Mouse (Mus musculus) lung, embryonic 14.5 days (tissue): Measurements from ENCODE around the gene Cntnap5b. TPM values are rescaled to one million over a fixed set of nuclear protein-coding genes. Genes with fewer than 3 reads are reported as not detected.

Experiments used
- ATAC-seq: fragments of 200-750 bp; cut with Nextera tagmentation; 2 replicates; pipeline ENCODE4 v1.8.0; 2017; ENCODE audit warnings: mild to moderate bottlenecking, moderate TSS enrichment, moderate library complexity; ENCODE audit not compliant: insufficient read depth
- DNase-seq: peaks from one replicate; pipeline ENCODE4 v3.0.0-alpha.2; 2015
- H3K27ac ChIP-seq: fragments of 300-500 bp; sonication (generic); 2 replicates; pipeline ENCODE4 v1.5.1; 2014; ENCODE audit warnings: low read depth, mild to moderate bottlenecking, moderate library complexity
- H3K27me3 ChIP-seq: fragments of 300-500 bp; sonication (generic); 2 replicates; pipeline ENCODE4 v1.6.1; 2014; ENCODE audit warnings: low read length, control low read depth; ENCODE audit not compliant: insufficient read depth
- H3K36me3 ChIP-seq: fragments of 300-500 bp; sonication (generic); 2 replicates; pipeline ENCODE4 v1.6.1; 2014; ENCODE audit warnings: control low read depth; ENCODE audit not compliant: insufficient read depth
- H3K4me1 ChIP-seq: fragments of 300-500 bp; sonication (generic); 2 replicates; pipeline ENCODE4 v1.6.1; 2014; ENCODE audit warnings: antibody characterized with exemption, control low read depth; ENCODE audit not compliant: insufficient read depth
- H3K4me2 ChIP-seq: fragments of 300-500 bp; sonication (generic); 2 replicates; pipeline ENCODE4 v1.6.1; 2014; ENCODE audit warnings: mild to moderate bottlenecking
- H3K4me3 ChIP-seq: fragments of 300-500 bp; sonication (generic); 2 replicates; pipeline ENCODE4 v1.5.1; 2014; ENCODE audit warnings: low read depth, low read length
- H3K9ac ChIP-seq: fragments of 300-500 bp; sonication (generic); 2 replicates; pipeline ENCODE4 v1.6.1; 2014
- H3K9me3 ChIP-seq: fragments of 300-500 bp; sonication (generic); 2 replicates; pipeline ENCODE4 v1.6.1; 2016; ENCODE audit warnings: low read depth, low read length, control low read depth
- CTCF ChIP-seq: IDR thresholded peaks from 2 replicates; pipeline ENCODE4 v1.5.1; 2016; ENCODE audit warnings: antibody characterized with exemption, low read depth
- WGBS: fragments of 180-500 bp; shearing (Covaris S2); extraction: QIAGEN DNeasy Blood & Tissue Kit; methylation state at CpG from one replicate; pipeline ENCODE4 v1.1.7; 2014; 5-methylcytosine and 5-hydroxymethylcytosine counted together
- polyA plus RNA-seq: library from polyadenylated mRNA; unstranded; fragments of >200 nt; fragmentation: Nextera tagmentation; extraction: Ambion mirVana; gene quantifications from 2 replicates; pipeline ENCODE4 v1.2.1, GENCODE M21; 2014

Gene Cntnap5b
- not detected in 2 replicates for polyA plus RNA-seq

DNA sequence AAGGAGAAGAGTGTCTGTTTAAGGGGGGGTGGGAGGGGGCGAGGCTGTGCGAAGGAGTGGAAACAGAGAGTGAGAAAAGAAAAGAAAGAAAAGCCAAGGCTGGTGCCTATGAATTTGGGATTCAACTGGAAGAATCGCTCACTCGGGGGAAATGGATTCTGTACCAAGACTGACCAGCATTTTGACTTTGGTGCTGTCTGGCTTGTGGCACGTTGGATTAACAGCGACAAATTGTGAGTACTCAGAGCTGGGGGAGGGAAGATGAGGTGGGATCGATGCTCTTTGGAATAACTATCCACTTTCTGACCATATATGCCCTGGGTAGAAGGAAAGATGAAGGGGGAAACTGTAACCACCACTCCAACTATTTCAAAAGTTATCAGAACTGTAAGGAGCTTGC, at the start of gene Cntnap5b:
Gene Cntnap5b (plus strand): TSS at position 152 of the 400 bp plus-strand sequence.
- WGBS, result 25% methylated on average over 7 of the region's 7 CpGs
- Histone ChIP-seq H3K9me3 (no peaks in the 10 kb centered on the region), H3K9ac (no peak within 1 kb of the TSS), H3K36me3 (no peaks in the 10 kb centered on the region), H3K4me1 (no peaks in the 10 kb centered on the region), H3K27me3 (no peaks in the 10 kb centered on the region), H3K4me3 (no peak within 1 kb of the TSS), H3K27ac (no peak within 1 kb of the TSS), H3K4me2 (no peak within 1 kb of the TSS)
- ATAC-seq (peak; percentile 11; the same call in 1 of the 2 replicates), DNase-seq (no peak)
- TF ChIP-seq CTCF, result no peak

DNA sequence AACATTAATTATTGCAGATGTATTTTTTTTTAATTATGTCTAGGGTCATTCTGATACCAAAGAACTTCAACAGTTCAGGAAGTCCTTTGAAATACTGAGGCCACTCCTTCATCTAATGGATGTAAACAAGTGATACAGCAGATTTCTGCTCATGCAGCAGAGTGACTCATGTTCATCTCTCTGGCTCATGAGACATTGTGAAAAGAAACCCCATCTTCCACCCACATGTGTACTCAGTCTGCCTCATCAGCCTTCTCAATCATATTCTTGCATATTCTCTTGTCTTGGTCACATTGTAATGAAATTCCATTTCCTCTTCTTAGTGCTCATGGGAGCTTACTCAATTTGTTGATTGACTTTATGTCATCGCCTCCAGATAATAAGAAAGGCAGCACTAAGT, 12.6 kb upstream of the Cntnap5b start:
- no peak for TF ChIP-seq CTCF
- H3K4me3 ChIP-seq, result no peak overlapping the region
- H3K9me3 ChIP-seq, result no peaks in the 10 kb centered on the region
- no peaks in the 10 kb centered on the region for H3K4me1 ChIP-seq
- no peak overlapping the region for H3K4me2 ChIP-seq
- H3K27me3 ChIP-seq, result no peaks in the 10 kb centered on the region
- DNase-seq (no peak), ATAC-seq (no peak)
- WGBS, result 91% methylated on average over 1 of the region's 1 CpGs
- H3K9ac ChIP-seq, result no peak overlapping the region
- no peak overlapping the region for H3K27ac ChIP-seq
- no peaks in the 10 kb centered on the region for H3K36me3 ChIP-seq

DNA sequence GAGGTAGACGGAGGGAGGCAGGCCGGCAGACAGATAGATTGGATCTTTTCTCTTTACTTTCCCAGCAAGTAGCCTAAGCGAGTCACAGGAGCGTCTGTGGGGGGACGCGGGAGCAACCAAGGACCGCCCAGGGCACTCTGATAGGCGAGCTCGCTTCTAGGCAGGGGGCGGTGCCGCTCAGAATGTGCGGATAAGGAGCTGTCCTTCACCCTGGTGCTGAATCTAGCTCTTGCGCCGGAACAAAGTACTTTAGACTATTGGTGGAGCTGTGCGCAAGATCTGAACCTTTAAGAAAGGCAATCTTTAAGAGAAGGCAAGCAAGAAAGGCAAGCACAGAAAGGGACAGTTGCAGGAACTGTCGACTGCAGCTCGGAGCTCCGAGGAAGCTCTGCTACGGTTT, 382 bp upstream of the Cntnap5b start:
- no peaks in the 10 kb centered on the region for H3K36me3 ChIP-seq
- ATAC-seq (peak; percentile 95), DNase-seq (peak; percentile 93)
- no peaks in the 10 kb centered on the region for H3K9me3 ChIP-seq
- H3K27me3 ChIP-seq, result no peaks in the 10 kb centered on the region
- under 1% methylated on average over 19 of the region's 19 CpGs for WGBS
- peak; percentile 29 for TF ChIP-seq CTCF
- no peak overlapping the region for H3K4me3 ChIP-seq
- no peak overlapping the region for H3K27ac ChIP-seq
- H3K9ac ChIP-seq, result no peak overlapping the region
- H3K4me2 ChIP-seq, result no peak overlapping the region
- no peaks in the 10 kb centered on the region for H3K4me1 ChIP-seq

DNA sequence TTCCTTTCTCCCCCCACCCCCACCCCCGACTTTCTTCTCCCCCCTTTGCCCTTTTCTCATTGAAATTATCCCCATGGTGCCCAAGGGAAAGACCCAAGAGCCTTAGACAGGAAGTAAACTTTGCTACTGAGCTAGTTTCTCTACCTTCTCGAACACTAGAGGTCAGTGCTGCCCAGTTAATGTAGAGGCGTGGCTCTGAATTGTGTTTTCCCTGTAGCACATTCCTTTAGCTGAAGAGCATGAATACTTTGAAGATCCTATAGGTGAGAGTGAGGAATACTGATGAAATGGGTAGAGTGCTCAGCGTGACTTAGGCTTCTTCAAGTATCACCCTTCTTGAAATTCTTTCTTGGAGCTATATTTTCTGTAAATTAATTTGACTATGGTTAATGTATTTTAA, 1.6 kb downstream of the Cntnap5b start:
- Histone ChIP-seq H3K9me3 (no peaks in the 10 kb centered on the region), H3K4me3 (no peak overlapping the region), H3K4me1 (no peaks in the 10 kb centered on the region), H3K9ac (no peak overlapping the region), H3K36me3 (no peaks in the 10 kb centered on the region), H3K27me3 (no peaks in the 10 kb centered on the region), H3K4me2 (no peak overlapping the region), H3K27ac (no peak overlapping the region)
- ATAC-seq, result no peak
- DNase-seq, result peak; percentile 55
- TF ChIP-seq CTCF, result peak; percentile 34; the same call in 1 of the 2 replicates
- WGBS, result 4% methylated on average over 4 of the region's 4 CpGs

DNA sequence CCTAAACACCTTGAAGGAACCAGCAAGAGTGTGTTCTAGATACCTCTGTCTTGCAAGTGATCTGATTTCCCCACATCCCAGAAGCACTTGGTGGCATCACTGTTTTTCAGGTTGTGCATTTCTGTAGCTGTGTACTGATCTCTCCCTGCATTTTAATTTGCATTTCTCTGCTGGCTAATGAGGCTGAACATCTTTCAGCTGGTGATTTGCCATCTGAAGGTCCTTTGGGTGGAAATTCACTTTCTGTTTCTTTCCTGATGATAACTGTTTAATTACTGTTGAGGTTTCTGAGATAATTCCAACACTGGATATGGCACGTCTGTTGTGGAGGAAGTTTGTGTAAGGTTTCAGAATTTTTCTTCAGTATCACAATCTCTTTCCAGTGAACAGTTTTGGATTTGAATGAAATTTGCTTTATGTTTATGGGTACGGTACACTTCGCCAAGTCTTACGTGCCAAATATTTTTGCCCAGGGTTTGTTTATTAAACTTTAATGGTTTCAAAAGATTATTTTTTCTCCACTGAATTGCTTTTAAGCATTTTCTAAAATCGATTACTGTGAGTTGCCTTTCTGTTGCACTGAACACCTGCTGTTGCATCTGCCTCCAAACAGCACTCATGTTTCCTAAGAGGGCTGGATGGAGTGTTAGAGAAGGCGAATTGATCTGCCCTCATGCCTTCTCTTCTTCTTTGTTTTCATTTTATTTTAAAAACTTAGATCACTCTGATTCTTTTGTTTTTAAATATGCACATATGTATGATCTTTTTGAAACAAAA, 41.0 kb downstream of the Cntnap5b start:
- Histone ChIP-seq H3K4me2 (no peak overlapping the region), H3K4me3 (no peak overlapping the region), H3K9me3 (no peaks in the 10 kb centered on the region), H3K36me3 (no peaks in the 10 kb centered on the region), H3K9ac (no peak overlapping the region), H3K27me3 (no peaks in the 10 kb centered on the region), H3K4me1 (no peaks in the 10 kb centered on the region), H3K27ac (no peak overlapping the region)
- no peak for TF ChIP-seq CTCF
- DNase-seq (no peak), ATAC-seq (no peak)
- WGBS, result 74% methylated on average over 6 of the region's 6 CpGs

DNA sequence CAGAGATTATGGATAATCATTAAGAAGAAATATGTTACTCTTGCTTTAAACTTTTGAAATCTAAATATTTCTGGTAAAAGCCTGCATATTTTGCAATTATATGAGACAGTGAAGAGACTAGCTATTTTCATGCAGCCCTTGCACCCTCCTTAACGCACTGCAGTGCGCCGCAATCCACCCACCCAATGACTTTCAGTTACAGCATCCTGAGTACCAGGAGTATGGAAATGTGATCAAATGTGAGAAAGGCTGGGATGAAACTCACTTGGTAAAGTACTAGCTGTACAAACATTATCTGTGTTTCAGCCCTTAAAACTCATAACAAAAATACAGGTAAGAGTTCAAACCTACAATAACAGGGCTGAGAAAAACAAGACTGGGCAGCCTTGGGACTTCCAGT, 99.8 kb downstream of the Cntnap5b start:
- WGBS, result 90% methylated on average over 3 of the region's 3 CpGs
- H3K27me3 ChIP-seq, result no peaks in the 10 kb centered on the region
- DNase-seq, result no peak
- H3K4me2 ChIP-seq, result no peak overlapping the region
- no peak overlapping the region for H3K4me3 ChIP-seq
- no peak for TF ChIP-seq CTCF
- no peak for ATAC-seq
- no peak overlapping the region for H3K27ac ChIP-seq
- H3K9ac ChIP-seq, result no peak overlapping the region
- H3K36me3 ChIP-seq, result no peaks in the 10 kb centered on the region
- H3K4me1 ChIP-seq, result no peaks in the 10 kb centered on the region
- no peaks in the 10 kb centered on the region for H3K9me3 ChIP-seq

DNA sequence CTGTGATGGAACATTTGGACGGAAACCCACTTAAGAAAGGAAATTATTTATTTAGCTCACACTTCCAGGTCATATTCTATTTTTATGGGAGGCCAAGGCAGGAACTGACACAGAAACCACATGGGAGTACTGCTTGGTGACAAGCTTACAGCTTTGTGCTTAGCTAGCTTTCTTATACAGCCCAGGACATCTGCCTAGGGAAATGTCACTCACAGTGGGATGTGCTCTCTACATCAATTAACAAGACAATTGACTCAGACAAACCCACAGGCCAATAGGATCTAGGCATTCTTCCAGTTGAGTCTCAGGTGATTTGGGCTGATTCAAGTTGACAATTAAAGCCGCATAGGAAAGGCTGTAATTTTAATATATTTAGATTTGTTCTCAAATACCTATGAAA, 135.2 kb downstream of the Cntnap5b start:
- no peak for DNase-seq
- no peak overlapping the region for H3K9ac ChIP-seq

More for the DNA sequence above, 135.2 kb downstream of the Cntnap5b start:
- no peaks in the 10 kb centered on the region for H3K9me3 ChIP-seq
- no peak overlapping the region for H3K27ac ChIP-seq
- H3K4me2 ChIP-seq, result no peak overlapping the region
- ATAC-seq, result no peak
- H3K4me1 ChIP-seq, result no peaks in the 10 kb centered on the region
- 52% methylated on average over 2 of the region's 2 CpGs for WGBS
- TF ChIP-seq CTCF, result no peak
- H3K27me3 ChIP-seq, result no peaks in the 10 kb centered on the region
- no peak overlapping the region for H3K4me3 ChIP-seq
- no peaks in the 10 kb centered on the region for H3K36me3 ChIP-seq
